Mouse (Mus musculus): ENCODE measurements at regions not wholly inside any gene's neighbourhood (a gene's known extent, or its start where the extent isn't known, plus 50 kb on each side); places are given as distances from the start of the nearest gene placed in this dataset.

DNA sequence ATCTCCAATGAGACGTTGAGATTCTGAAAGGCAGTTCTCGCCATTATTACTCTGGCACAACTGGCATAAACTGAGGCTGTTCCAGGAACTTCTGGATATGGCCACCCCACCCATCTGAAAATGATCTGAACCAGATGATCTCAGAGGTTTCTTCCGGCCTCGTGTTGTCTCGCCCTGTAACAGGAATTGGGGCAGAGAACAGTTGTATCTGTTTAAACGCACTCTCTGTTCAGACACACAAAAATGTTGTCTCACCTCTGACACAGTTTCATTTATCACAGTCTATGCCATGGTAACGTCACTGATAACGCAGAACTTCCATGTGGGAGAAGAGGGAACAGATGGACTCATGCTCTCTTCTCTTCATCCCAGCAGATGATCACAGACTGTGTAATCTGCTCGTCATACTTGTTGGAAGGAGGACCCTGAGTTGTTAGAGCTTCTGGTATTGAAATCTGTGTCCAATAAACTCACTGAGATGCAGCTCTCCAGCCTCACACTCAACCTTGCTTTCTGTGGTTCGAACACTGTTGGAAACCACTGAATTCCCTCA lies 63.9 kb upstream of the Sv2b start:
- TF ChIP-seq CTCF (IDR thresholded peaks at IDR 0.05; ENCODE audit: extremely low read depth, insufficient read length, insufficient replicate concordance, low read depth, low read length) (no peak), POLR2A (IDR thresholded peaks at IDR 0.05; ENCODE audit: low read depth, low read length) (no peak)

Data from small intestine, adult 2 months (tissue).